Comparison of ENCODE assay signal across 30 mouse cellular contexts in genomic region chr2:14174334-14174733, GRCm38 (mm10). TPM values are rescaled to one million over a fixed set of nuclear protein-coding genes. Genes with fewer than 3 reads are reported as not detected.
"Had no signal": no experiment of that assay in that cellular context is flagged by ENCODE, and none has a peak within 500 bp of the region (broad histone marks: within the 10 kb centered on the region; RNA-seq: fewer than 3 reads in every experiment).

Gene Tmem236 (plus strand): TSS chr2:14174523.

- H3K4me3 ChIP-seq: gastrocnemius, adult 2 months; heart, adult 2 months; heart, embryonic 13.5 days; heart, embryonic 15.5 days; hindbrain, embryonic 13.5 days; hindbrain, embryonic 15.5 days; kidney, embryonic 15.5 days; layer of hippocampus, adult 2 months; left cerebral cortex, adult 2 months; limb, embryonic 10.5 days; limb, embryonic 12.5 days; liver, embryonic 13.5 days; liver, embryonic 15.5 days had no signal

- H3K27me3 ChIP-seq: heart, embryonic 13.5 days; heart, embryonic 15.5 days; hindbrain, embryonic 13.5 days; hindbrain, embryonic 15.5 days; kidney, embryonic 15.5 days; limb, embryonic 12.5 days; liver, embryonic 13.5 days; liver, embryonic 15.5 days had no signal

- ATAC-seq: inflammation-experienced regulatory T-cells, adult 6 months; liver, postnatal 0 days had no signal

- H3K27ac ChIP-seq: gastrocnemius, adult 2 months; heart, adult 2 months; heart, embryonic 13.5 days; heart, embryonic 15.5 days; hindbrain, embryonic 13.5 days; hindbrain, embryonic 15.5 days; kidney, embryonic 15.5 days; kidney, postnatal 0 days; layer of hippocampus, adult 2 months; left cerebral cortex, adult 2 months; limb, embryonic 10.5 days; limb, embryonic 12.5 days; liver, embryonic 13.5 days; liver, embryonic 15.5 days had no signal

- H3K4me1 ChIP-seq: heart, embryonic 13.5 days; heart, embryonic 15.5 days; hindbrain, embryonic 13.5 days; hindbrain, embryonic 15.5 days; kidney, embryonic 15.5 days; limb, embryonic 10.5 days; limb, embryonic 12.5 days had no signal

- H3K9ac ChIP-seq: heart, embryonic 13.5 days; heart, embryonic 15.5 days; hindbrain, embryonic 13.5 days; hindbrain, embryonic 15.5 days; kidney, embryonic 15.5 days; limb, embryonic 12.5 days; liver, embryonic 13.5 days; liver, embryonic 15.5 days; liver, postnatal 0 days had no signal

- H3K9me3 ChIP-seq: heart, embryonic 13.5 days; heart, embryonic 15.5 days; hindbrain, embryonic 13.5 days; hindbrain, embryonic 15.5 days; kidney, embryonic 15.5 days; limb, embryonic 10.5 days; limb, embryonic 12.5 days; liver, embryonic 13.5 days; liver, embryonic 15.5 days had no signal

- H3K4me2 ChIP-seq: heart, embryonic 11.5 days; heart, embryonic 13.5 days; heart, embryonic 15.5 days; hindbrain, embryonic 13.5 days; hindbrain, embryonic 15.5 days; kidney, embryonic 15.5 days; limb, embryonic 12.5 days; liver, embryonic 11.5 days; liver, embryonic 13.5 days; liver, embryonic 15.5 days had no signal

- DNase-seq: gastrocnemius, adult 2 months; gastrocnemius, postnatal 10 days; gastrocnemius, postnatal 25 days; heart, adult 2 months; heart, postnatal 14 days; heart, postnatal 36 days; kidney, adult 11 months; kidney, adult 2 months; kidney, postnatal 14 days; kidney, postnatal 36 days; liver; liver, embryonic 13.5 days; liver, postnatal 0 days had no signal

- H3K36me3 ChIP-seq: heart, embryonic 13.5 days; heart, embryonic 15.5 days; hindbrain, embryonic 13.5 days; hindbrain, embryonic 15.5 days; kidney, embryonic 15.5 days; limb, embryonic 10.5 days; limb, embryonic 12.5 days; liver, embryonic 13.5 days; liver, embryonic 15.5 days had no signal

RNA-seq across cellular contexts. Expression of gene Tmem236, which starts in this region (rescaled TPM):
- total RNA-seq: heart, postnatal 36 days; hematopoietic stem cell, adult 5-6 weeks; left cerebral cortex, postnatal 14 days had no signal
- polyA plus RNA-seq: gonadal fat pad, adult 2 months; heart, adult 2 months; heart, embryonic 11.5 days; inflammation-experienced regulatory T-cells, adult 6 months; limb, embryonic 10.5 days; limb, embryonic 12.5 days; liver, embryonic 11.5 days; liver, embryonic 13.5 days; liver, postnatal 0 days had no signal
